Mouse (Mus musculus) common myeloid progenitor, adult 5-6 weeks (primary cell): Measurements from ENCODE around the gene Cpm. TPM values are rescaled to one million over a fixed set of nuclear protein-coding genes. Genes with fewer than 3 reads are reported as not detected.
"Not testable (repeated sequence)": the region's sequence is repeated elsewhere in the genome, so short reads cannot be mapped to it uniquely, and the experiment has no call there.

Experiments used
- ATAC-seq: replicated peaks from 2 replicates; pipeline ENCODE4 v1.8.0; 2016; ENCODE audit warnings: low read depth, mild to moderate bottlenecking, moderate TSS enrichment, inconsistent platforms; ENCODE audit not compliant: poor library complexity, severe bottlenecking
- total RNA-seq: library from RNA; stranded (forward); fragments of 200-1000, 187-1606 nt; gene quantifications from 2 replicates; pipeline ENCODE4 v1.2.3, GENCODE M21; 2017

Gene Cpm
- 0.14 TPM in 1 of 2 replicates, not detected in the other for total RNA-seq

DNA sequence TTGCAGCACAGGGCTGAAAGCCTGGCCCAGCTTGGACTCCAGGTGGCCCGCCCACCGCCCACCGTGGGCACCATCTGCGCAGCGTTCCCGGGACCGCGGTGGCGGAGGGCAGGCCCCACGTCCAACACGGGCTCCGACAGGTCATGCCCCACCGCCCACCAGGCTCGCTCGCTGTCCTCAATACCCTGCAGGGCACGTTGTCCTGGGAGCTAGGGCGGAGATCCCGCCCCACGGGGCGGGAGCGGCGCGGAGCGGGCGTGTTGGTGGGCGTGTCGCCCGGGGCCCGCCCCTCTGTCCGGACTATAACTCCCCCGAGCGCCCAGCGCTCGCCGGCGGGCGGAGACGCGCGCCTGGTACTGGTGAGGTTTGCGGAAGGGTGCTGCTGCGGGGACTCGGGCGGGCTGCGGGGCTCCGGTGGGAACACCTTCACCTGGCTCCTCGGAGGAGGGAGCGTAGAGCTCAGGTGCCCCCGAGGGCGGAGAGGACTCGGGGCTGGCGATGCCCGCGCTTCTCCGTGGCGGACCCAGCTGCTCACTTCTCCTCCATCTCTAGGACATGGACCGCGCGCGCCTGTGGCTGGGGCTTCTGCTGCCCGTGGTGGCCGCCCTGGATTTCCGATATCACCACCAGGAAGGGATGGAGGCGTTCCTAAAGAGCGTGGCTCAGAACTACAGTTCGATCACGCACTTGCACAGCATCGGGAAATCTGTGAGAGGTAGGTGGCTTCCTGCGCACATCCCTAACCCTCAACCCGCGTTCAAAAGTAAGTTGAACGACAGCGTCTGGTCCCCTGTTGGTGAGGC is at the start of gene Cpm:
TSS of gene Cpm (plus strand) at position 332 of the 803 bp plus-strand sequence.
- ATAC-seq, result peak; percentile 84

DNA sequence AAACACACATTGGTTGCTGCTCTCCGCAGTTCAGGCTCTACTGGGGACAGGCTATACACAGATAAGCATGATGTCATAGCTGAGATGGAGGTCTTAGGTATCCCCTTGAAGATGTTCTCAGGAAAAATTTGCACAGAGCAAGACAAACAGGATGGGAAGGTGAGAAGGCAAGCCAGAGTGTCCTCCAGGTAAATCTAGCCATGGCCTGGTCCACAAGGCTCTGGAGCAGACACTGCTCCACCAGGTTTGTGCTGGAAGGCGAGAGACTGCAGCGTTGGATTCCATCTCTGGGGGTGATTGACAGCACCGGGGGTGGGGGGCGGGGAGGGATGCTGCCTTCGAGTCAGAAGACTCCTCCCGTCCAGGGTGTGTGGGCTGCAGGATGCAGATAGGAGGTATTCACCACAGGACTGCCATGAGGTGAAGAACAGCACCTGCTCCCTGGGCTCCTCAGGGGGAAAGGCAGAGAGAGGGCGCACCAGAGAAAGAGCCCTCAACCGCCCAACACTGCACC is 49.5 kb upstream of the Cpm start:
- ATAC-seq, result no peak

DNA sequence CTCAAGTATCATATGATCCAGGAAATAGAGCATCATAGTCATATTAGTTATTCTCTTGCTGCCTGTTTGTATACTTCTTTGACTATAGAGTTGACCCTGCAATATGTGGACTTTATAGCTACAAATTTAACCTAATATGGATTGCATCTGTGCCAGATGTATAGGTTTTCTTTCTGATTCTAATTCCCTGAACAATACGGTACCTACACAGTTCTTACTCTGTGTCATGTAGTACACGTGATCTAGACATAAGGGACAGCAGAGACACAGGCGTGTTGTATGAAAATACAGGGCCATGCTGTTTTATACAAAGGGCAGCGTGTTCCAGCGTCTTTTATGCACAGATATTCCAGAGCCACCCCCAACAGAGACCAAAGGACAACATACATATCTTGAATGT is 48.9 kb upstream of the Cpm start:
- ATAC-seq, result no peak

DNA sequence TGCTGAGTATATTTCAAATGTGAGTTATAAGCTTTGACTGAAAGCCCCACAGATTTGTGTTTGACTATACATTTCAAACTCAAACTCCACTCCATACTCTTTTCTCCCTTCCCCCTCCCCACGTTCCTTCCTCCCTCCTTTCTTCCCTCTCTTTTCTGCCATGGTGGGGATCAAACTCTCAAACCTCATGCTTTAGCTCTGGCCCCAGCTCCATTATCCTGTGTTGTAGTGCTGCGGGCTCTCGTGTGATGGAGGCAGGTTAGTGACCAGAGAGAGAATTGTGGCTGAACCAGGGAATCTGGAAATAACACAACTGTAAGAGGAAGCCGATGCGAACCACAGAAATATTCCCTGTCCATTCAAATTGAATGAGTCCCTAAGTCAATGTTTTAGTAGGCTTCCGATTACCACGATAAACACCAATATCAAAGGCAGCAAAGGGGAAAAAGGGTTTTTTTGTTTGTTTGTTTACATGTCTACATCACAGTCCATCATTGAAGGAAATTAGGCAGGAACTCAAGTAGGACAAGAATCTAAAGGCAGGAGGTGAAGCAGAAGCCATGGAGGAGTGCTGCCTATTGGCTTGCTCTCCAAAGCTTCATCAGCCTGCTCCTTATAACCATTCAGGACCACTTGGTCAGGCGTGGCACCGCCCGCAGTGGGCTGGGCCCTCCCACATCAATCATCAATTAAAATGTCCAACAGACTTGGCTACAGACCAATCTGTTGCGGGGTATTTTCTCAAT is 48.1 kb upstream of the Cpm start:
- no peak for ATAC-seq

DNA sequence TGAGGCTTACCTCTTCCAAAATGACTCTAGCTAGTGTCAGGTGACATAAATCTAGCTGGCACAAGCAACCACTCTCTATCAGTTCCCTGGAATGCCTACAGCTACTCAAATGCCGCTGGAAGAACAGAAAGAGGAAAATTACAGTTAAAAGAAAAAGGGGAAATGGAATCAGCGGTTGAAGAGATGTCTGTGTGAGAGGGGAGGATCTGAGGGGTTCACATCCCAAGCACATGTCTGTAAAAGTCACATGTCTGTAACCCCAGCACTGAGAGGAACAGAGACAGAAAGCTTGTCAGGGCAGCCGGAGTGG is 47.6 kb upstream of the Cpm start:
- ATAC-seq, result no peak

DNA sequence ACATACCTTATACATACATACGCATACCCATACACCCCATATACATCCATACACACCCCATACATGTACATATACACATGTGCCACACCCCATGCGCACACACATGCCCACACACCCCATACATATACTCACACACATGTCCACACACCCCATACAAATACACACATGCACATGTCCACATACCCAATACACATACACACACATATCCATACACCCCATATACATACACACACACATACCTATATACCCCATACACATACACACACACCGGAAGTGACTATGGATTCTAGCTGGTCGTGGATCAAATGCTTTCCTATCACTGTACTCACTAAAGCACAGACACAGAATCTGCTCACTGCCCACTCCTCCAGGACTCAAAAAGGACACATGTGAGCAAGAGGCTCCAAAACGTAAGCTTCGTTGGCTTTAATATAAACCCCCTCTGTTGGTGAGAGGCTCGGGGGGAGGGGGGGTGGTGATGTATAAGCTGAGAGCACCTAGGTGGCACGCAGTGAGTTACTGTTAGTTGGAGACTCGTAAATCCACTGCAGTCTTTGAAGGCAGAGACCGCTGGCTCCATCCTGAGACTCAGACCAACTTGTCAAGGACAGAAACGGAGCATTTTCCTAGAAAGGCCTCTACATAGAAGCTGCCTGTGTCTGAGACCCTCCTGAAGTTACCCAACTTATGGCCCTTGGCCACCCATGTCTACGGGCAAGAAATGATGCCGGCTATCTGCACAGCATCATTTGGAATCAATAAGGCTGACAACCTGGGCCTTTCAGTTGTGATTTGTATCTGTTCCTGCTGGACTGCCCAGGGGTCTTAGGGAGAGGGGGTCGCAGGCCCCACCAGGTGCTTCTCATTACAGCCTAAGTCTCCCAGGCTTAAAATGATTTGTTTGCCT is 45.9 kb upstream of the Cpm start:
- ATAC-seq, result no peak

DNA sequence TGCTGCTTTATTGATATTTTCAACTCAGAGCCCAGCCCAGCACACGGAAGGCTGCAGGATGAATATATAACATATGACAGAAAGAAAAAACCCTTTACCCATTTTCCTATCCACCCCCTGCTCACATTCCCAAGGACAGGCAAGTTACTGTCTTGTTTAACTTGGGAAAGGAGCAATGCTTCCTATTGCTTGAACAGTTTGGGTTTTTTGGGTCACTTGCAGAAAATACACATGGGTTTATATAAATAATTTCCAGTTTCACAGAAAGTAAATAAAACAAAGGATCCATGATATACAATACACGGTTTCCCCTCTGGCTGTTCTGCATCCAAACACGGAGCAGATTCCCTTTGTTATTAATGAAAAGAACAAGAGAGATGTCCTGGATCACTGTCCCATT is 45.2 kb upstream of the Cpm start:
- no peak for ATAC-seq

DNA sequence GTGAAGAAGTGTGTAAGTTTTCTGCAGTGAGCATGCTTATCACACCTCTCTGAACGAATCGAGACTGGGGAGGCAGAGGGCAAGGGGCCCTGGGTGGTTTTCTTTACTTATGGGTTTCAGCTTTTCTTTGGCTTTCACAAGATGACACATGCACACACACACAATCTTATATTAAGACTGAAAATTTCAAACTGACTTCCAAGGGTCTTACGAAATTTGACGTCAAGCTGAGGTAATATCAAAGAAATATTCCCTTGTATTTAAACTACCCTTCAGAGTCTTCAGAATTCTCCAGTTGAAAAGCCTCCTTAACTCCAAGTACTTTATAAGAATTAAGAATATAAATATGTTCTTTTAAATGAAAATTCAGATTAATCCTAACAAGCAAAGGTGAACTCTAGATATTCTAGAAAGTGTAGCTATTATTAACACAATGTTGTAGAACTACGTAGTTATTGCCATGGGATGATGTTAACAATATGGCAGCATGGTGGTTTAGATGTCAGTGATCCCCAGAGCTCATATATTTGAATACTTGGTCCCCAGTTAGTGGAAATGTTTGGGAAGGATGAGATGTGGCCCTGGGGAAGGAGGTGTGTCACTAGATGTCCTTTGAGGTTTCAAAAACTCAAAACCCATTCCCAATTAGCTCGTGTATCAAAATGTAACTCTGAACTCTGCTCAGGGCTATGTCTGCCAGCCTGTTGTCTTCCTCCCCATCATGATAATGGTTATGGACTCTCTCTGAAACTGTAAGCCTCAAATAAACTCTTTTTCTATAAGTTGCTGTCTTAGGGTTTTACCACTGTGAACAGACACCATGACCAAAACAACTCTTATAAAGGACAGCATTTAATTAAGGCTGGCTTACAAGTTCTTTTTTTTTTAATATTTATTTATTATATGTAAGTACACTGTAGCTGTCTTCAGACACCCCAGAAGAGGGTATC is 44.5 kb upstream of the Cpm start:
- ATAC-seq, result no peak

DNA sequence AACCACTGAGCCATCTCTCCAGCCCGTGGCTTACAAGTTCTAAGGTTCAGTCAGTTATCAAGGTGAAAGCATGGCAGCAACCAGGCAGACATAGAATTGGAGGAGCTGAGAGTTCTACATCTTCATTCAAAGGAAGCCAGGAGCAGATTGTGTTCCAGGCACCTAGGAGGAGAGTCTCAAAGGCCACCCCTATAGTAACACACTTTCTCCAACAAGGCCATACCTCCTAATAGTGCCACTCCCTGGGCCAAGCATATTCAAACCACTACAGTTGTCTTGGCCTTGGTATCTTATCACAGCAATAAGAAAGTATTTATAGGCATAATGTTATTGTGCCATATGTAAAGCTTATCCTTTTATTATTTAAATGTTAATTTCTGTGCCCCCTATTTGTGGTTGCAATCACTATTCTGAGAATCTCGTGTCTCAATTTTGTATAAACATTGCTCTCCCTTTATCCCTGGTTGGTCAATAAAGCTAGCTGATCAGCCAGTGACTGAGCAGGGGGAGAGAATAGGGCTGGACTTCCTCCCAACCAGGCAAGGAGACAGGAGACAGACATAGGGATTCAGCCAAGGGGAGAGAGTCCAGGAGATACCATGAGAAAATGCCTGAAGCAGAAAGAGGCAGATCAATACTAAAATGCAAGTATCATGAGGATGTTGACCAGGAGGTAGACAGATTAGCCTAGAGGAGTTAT is 43.5 kb upstream of the Cpm start:
- no peak for ATAC-seq

DNA sequence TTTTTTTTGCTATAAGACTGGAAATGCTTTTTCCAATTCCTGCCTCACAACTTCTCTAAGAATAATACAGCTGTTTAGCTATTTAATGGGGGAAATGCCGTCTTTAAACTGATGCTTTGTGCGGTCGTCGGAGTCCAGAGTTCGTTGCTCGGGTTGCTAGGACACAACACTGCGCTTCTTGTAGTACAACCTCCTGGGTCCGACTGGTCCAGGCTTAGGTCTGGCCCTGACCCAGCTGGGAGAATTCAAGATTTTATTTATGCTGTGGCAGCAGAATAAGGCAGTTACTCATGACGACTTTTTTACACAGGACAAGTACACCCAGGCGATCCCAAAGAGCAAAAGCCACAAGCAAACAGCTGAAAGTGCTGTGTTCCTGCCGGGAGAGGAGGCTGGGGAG is 42.4 kb upstream of the Cpm start:
- no peak for ATAC-seq

DNA sequence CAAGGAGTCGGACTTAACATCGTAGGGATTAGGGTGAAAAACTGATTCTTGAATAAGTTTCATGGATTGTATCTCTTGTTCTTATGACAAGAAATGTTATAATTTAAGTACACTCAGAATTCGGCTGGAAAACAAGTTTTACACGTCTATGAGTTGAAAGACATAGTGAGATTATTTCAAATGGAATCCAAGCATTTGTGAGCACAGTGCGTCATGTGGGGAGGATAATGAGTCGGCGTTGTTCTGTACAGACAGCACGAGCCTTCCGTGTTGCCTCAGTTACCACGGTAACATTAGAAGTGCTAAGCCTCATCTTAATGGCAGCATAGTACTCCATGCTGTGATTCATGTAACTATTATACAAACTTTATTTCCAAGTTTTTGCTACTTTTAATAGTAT is 42.0 kb upstream of the Cpm start:
- ATAC-seq, result no peak

DNA sequence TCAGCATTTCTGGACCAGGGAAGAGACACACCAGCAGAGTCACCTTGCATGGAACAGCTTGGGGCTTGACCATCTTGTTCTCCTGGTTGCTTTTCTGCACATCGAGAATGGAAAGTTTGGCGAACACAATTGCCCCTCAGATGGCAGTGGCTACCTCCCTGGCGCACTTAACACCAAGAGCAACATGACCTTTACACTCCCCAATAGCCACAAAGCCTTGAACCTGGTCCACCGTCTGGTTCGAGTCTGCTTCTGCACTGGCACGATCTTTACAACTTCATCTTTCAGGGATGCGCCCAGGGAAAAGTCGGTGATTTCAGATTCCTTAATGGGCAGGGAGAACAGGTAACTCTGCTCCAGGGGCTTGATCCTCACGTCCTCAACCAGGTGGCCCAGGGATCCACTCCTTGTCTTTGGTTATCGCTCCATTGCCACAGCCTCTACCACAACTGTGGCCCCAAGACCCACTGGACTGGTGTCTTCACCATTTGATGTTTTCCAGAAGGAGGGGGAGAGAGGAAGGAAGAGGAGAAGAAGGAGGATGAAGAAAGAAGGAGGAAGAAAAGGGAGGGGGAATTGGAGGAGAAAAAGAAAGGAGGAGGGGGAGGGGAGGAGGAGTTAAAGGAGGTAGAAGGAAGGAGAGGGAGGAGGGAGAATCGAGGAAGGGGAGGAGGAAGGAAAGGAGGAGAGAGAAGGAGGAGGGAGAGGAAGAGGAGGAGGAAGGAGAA is 40.7 kb upstream of the Cpm start:
- ATAC-seq, result not testable (repeated sequence)

DNA sequence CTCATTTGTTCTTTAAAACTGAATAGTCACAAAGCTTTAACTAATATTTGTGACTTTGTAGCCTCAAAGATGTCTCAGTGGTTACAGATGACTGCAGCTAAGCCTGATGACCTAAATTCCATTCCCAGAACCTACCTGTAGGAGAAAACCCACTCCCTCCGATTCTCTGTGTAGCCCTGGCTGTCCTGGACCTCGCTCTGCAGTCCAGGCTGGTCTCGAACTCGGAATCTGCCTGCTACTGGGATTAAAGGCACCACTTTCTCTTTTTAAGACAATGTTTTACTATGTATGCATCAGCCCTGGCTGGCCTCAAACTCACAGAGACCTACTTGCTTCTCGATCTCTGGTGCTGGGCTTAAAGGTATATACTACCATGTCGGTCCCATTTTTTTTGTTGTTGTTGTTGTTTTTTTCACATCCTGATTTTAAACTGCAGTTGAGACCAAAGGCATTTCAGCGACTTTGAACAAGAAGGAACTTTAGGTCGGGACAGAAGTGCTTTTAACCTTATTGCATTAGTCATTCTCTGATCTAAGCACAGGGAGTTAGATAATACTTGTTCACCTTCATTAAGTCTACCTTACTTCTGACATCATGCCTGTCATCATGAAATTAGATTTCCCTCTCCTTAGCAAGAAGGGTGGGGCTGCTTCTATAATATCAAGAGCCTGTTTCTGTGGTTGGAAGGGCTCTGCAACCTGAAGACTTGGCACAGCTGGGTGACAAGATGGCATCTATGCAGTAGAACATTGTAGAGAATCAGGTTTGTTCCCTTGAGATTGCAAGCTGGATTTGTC is 40.0 kb upstream of the Cpm start:
- ATAC-seq, result no peak

DNA sequence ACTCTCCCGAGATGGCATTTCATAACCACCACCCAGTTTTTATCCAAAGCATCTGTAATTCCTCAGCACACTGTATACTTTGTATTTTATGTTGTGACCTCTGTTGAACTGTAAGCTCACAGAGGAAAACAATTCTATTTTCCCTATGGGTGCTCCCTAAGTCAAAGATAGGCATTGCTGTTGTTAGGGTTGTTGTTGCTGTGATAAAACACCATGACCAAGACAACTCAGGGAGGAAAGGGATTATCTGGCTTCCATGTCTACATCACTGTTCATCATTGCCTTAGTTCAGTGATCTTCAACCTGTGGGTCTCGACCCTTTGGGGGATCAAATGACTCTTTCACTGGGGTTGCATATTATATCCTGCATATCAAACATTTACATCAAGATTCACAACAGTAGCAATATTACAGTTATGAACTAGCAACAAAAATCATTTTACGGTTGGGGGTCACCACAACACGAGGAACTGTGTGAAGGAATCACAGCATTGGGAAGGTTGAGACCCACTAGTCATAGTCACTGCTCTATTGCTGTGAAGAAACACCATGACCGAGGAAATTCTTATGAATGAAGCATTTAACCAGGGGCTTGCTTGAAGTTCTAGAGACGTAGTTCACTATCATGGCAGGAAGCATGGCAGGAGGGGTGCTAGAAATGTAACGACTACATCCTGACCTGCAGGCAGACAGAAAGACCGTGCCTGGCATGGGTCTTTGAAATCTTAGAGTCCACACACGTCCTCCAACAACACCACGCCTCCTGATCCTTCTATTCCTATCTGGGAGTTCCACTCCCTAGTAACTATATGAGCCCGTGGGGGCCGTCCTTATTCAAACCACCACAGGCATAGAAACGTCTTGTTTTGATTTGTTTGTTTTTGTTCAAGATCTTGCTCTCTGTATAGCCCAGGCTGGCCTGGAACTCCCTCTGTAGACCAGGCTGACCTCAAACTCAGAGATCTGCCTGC is 38.7 kb upstream of the Cpm start:
- no peak for ATAC-seq

DNA sequence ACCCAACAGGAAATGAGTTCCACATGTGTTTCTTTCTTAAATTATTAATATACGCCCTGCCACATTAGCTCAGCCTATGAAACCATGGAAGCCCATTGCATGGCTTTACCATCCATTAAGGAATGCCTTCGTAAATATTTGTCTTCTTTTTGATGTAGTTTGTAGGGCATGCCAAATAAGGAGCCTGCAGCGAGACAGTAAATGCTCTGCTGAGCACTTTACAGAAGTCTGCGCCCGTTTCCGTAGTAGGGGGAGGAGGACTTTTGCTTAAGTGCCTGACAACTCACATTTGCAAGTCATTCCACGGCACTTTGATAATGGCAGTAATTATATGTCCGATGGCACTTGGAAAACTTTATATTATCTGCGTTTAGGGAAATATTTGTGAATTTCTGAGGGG is 37.5 kb upstream of the Cpm start:
- no peak for ATAC-seq

DNA sequence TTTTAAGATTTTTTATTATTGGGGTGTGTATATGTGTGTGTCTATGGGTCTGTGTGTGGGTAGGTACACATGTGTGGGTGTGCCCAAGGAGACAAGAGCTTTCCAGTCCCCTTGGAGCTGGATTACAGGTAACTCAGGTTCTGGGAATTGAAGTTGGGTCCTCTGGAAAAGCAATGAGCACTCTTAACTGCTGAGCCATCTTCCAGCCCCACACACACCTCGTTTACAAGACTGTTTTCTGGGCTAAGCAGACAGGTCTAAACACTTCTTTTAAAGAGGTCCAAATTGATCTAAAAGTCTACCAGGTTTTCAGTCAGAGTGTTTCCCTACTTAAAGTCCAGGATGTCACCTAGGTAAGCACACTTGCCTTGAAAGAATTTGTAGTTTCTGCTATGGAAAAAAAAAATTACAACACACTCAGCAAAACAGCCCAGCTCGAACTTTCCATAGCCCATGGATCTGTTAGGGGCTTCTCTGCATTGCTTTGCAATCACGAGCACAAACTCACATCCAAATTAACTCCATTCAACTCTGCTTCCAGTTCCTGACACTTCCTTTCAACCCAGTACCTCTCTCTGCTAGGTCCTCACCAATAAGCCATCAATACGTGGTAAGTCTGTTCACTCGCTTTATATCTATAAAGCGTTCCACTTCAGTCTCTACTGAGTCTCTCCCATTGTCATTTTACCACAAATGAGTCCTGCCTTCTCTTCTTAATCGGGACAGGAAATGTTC is 36.8 kb upstream of the Cpm start:
- ATAC-seq, result no peak
